In genomic region chr16:32446563-32447138, GRCm38 (mm10) we compare ENCODE assay signal across 30 mouse cellular contexts. TPM values are rescaled to one million over a fixed set of nuclear protein-coding genes. Genes with fewer than 3 reads are reported as not detected.
DNase-seq lines count a peak whose midpoint lies in the region; ATAC-seq lines count a peak whose summit lies in the region.
"Had no signal": no experiment of that assay in that cellular context is flagged by ENCODE, and none has a peak within 500 bp of the region (broad histone marks: within the 10 kb centered on the region; RNA-seq: fewer than 3 reads in every experiment).

No protein-coding gene starts in this region.

- no peak overlapping the region for H3K4me2 ChIP-seq in liver, embryonic 15.5 days
- no peak overlapping the region for H3K4me2 ChIP-seq in intestine, embryonic 16.5 days (ENCODE audit: low read depth, low read length)
- H3K4me2 ChIP-seq: embryonic facial prominence, embryonic 12.5 days; embryonic facial prominence, embryonic 15.5 days; forebrain, embryonic 12.5 days; forebrain, embryonic 15.5 days; heart, embryonic 13.5 days; hindbrain, embryonic 12.5 days; hindbrain, embryonic 15.5 days had no signal

- no peaks in the 10 kb centered on the region for H3K9me3 ChIP-seq in liver, embryonic 15.5 days (replicated peaks)
- no peaks in the 10 kb centered on the region for H3K9me3 ChIP-seq in intestine, embryonic 16.5 days (ENCODE audit: control insufficient read depth, low read length)
- H3K9me3 ChIP-seq: embryonic facial prominence, embryonic 12.5 days; embryonic facial prominence, embryonic 15.5 days; forebrain, embryonic 12.5 days; forebrain, embryonic 15.5 days; heart, embryonic 10.5 days; heart, embryonic 13.5 days; hindbrain, embryonic 12.5 days; hindbrain, embryonic 15.5 days had no signal

- peaks cover 9% of the 10 kb centered on the region for H3K36me3 ChIP-seq in liver, embryonic 15.5 days (replicated peaks)
- H3K36me3 ChIP-seq in intestine, embryonic 16.5 days (ENCODE audit: control insufficient read depth, insufficient read depth, low read length) = no peaks in the 10 kb centered on the region
- H3K36me3 ChIP-seq: embryonic facial prominence, embryonic 15.5 days; forebrain, embryonic 15.5 days had no signal

- peaks cover 90% of the 10 kb centered on the region for H3K4me1 ChIP-seq in liver, embryonic 15.5 days (replicated peaks)
- 0 out of 2 replicates have a peak, but pooled peaks cover 6% of the 10 kb centered on the region for H3K4me1 ChIP-seq in intestine, embryonic 16.5 days (ENCODE audit: control insufficient read depth, insufficient read depth, low read length)
- H3K4me1 ChIP-seq: embryonic facial prominence, embryonic 12.5 days; embryonic facial prominence, embryonic 15.5 days; forebrain, embryonic 12.5 days; forebrain, embryonic 15.5 days; hindbrain, embryonic 12.5 days; hindbrain, embryonic 15.5 days had no signal

- DNase-seq in liver (no peak), MEL-GATA-1-ER (ENCODE audit: extremely low read depth, low read depth) (peak; percentile 30), MN1 (ENCODE audit: low spot score) (no peak)
- DNase-seq: adrenal gland, adult 2 months; adrenal gland, postnatal 14 days; cerebellum, adult 11 months; cerebellum, adult 2 months; cerebellum, adult 9-11 months; cerebellum, postnatal 25 days; gastrocnemius, postnatal 25 days; heart, adult 18-20 months; heart, postnatal 14 days had no signal

- no peaks in the 10 kb centered on the region for H3K27me3 ChIP-seq in liver, embryonic 15.5 days
- H3K27me3 ChIP-seq in intestine, embryonic 16.5 days (replicated peaks; ENCODE audit: control insufficient read depth, insufficient read depth, low read length) = no peaks in the 10 kb centered on the region
- H3K27me3 ChIP-seq: embryonic facial prominence, embryonic 12.5 days; embryonic facial prominence, embryonic 15.5 days; forebrain, embryonic 12.5 days; forebrain, embryonic 15.5 days; heart, embryonic 13.5 days; hindbrain, embryonic 12.5 days; hindbrain, embryonic 15.5 days had no signal

- 57% methylated on average over 2 of the region's 2 CpGs for WGBS in liver, embryonic 15.5 days (ENCODE audit: insufficient replicate concordance)
- WGBS in intestine, embryonic 16.5 days = 64% methylated on average over 2 of the region's 2 CpGs

- H3K4me3 ChIP-seq in liver, embryonic 15.5 days (replicated peaks) = no peak overlapping the region
- no peak overlapping the region for H3K4me3 ChIP-seq in intestine, embryonic 16.5 days (ENCODE audit: low read length)
- H3K4me3 ChIP-seq: embryonic facial prominence, embryonic 12.5 days; embryonic facial prominence, embryonic 15.5 days; forebrain, embryonic 12.5 days; forebrain, embryonic 15.5 days; heart, embryonic 10.5 days; heart, embryonic 13.5 days; hindbrain, embryonic 12.5 days; hindbrain, embryonic 15.5 days had no signal

- H3K27ac ChIP-seq in liver, embryonic 15.5 days (replicated peaks) = 0 out of 2 replicates have a peak overlapping the region, but pooled peaks have one; percentile 29
- peak overlapping the region; percentile 64 for H3K27ac ChIP-seq in intestine, embryonic 16.5 days (ENCODE audit: low read length)
- H3K27ac ChIP-seq: embryonic facial prominence, embryonic 12.5 days; embryonic facial prominence, embryonic 15.5 days; forebrain, embryonic 12.5 days; forebrain, embryonic 15.5 days; heart, embryonic 10.5 days; heart, embryonic 13.5 days; hindbrain, embryonic 12.5 days; hindbrain, embryonic 15.5 days had no signal

- H3K9ac ChIP-seq in liver, embryonic 15.5 days = no peak overlapping the region
- H3K9ac ChIP-seq in intestine, embryonic 16.5 days (ENCODE audit: low read depth, low read length) = no peak overlapping the region
- H3K9ac ChIP-seq: embryonic facial prominence, embryonic 12.5 days; embryonic facial prominence, embryonic 15.5 days; forebrain, embryonic 12.5 days; forebrain, embryonic 15.5 days; heart, embryonic 13.5 days; hindbrain, embryonic 12.5 days; hindbrain, embryonic 15.5 days had no signal

- ATAC-seq in liver, embryonic 15.5 days (ENCODE audit: insufficient read depth) = no peak
- ATAC-seq in intestine, embryonic 16.5 days = peak; percentile 87
- no peak for ATAC-seq in erythroid progenitor cell, adult 5-6 weeks (replicated peaks; ENCODE audit: low FRiP score, poor library complexity, severe bottlenecking)
- ATAC-seq: CD4-positive, CD25-positive, alpha-beta regulatory T cell, adult 4 months; forebrain, embryonic 15.5 days had no signal

RNA-seq across cellular contexts. Expression of gene Pcyt1a, which starts 15.9 kb away (rescaled TPM):
- 38.3 and 39.5 TPM in 2 replicates for polyA plus RNA-seq in liver, embryonic 15.5 days (2015; fragmentation: Nextera tagmentation; extraction: Ambion mirVana)
- polyA plus RNA-seq in intestine, embryonic 16.5 days (2015; fragmentation: Nextera tagmentation; extraction: Ambion mirVana) = 79.9 and 83.0 TPM in 2 replicates
- 162 and 171 TPM in 2 replicates for total RNA-seq in erythroid progenitor cell, adult 5-6 weeks (2015; ENCODE audit: low replicate concordance)
- total RNA-seq in erythroid progenitor cell, adult 5-6 weeks (2017; ENCODE audit: low replicate concordance) = 278 and 335 TPM in 2 replicates

RNA-seq across cellular contexts. Expression of gene Tctex1d2, which starts 27.1 kb away (rescaled TPM):
- 4.6 and 5.0 TPM in 2 replicates for polyA plus RNA-seq in liver, embryonic 15.5 days (2015; fragmentation: Nextera tagmentation; extraction: Ambion mirVana)
- 32.5 and 34.0 TPM in 2 replicates for polyA plus RNA-seq in intestine, embryonic 16.5 days (2015; fragmentation: Nextera tagmentation; extraction: Ambion mirVana)
- 8.6 and 11.3 TPM in 2 replicates for total RNA-seq in erythroid progenitor cell, adult 5-6 weeks (2015; ENCODE audit: low replicate concordance)
- 4.8 and 11.8 TPM in 2 replicates for total RNA-seq in erythroid progenitor cell, adult 5-6 weeks (2017; ENCODE audit: low replicate concordance)

RNA-seq across cellular contexts. Expression of gene Slc51a, which starts 41.0 kb away (rescaled TPM):
- 0.37 and 0.56 TPM in 2 replicates for polyA plus RNA-seq in liver, embryonic 15.5 days (2015; fragmentation: Nextera tagmentation; extraction: Ambion mirVana)
- 157 and 177 TPM in 2 replicates for polyA plus RNA-seq in intestine, embryonic 16.5 days (2015; fragmentation: Nextera tagmentation; extraction: Ambion mirVana)
- total RNA-seq in erythroid progenitor cell, adult 5-6 weeks (2015; ENCODE audit: low replicate concordance) = not detected in 2 replicates
- 0.51 TPM in 1 of 2 replicates, not detected in the other for total RNA-seq in erythroid progenitor cell, adult 5-6 weeks (2017; ENCODE audit: low replicate concordance)
- total RNA-seq: adrenal gland, postnatal 14 days; common myeloid progenitor, adult 5-6 weeks; gastrocnemius, adult 8-10 months; gastrocnemius, postnatal 25 days had no signal
- polyA plus RNA-seq: CD4-positive, CD25-positive, alpha-beta regulatory T cell, adult 4 months; embryonic facial prominence, embryonic 15.5 days had no signal

RNA-seq across cellular contexts. Expression of gene Tm4sf19, which starts 46.3 kb away (rescaled TPM):
- polyA plus RNA-seq in liver, embryonic 15.5 days (2015; fragmentation: Nextera tagmentation; extraction: Ambion mirVana) = not detected in 2 replicates
- not detected in 2 replicates for polyA plus RNA-seq in intestine, embryonic 16.5 days (2015; fragmentation: Nextera tagmentation; extraction: Ambion mirVana)
- not detected in 2 replicates for total RNA-seq in erythroid progenitor cell, adult 5-6 weeks (2015; ENCODE audit: low replicate concordance)
- not detected in 2 replicates for total RNA-seq in erythroid progenitor cell, adult 5-6 weeks (2017; ENCODE audit: low replicate concordance)
- total RNA-seq: adrenal gland, postnatal 14 days; adrenal gland, postnatal 4 days; common myeloid progenitor, adult 5-6 weeks; gastrocnemius, adult 8-10 months; gastrocnemius, postnatal 25 days; heart, adult 18-20 months; heart, postnatal 14 days; hematopoietic stem cell, adult 5-6 weeks had no signal
- polyA plus RNA-seq: C2C12; CD4-positive, CD25-positive, alpha-beta regulatory T cell, adult 4 months; cerebellum, adult 2 months; embryonic facial prominence, embryonic 12.5 days; forebrain, embryonic 12.5 days; forebrain, embryonic 15.5 days; heart, embryonic 10.5 days; heart, embryonic 16.5 days; hindbrain, embryonic 12.5 days; hindbrain, embryonic 15.5 days had no signal

RNA-seq across cellular contexts. Expression of gene Zdhhc19, which starts 49.4 kb away (rescaled TPM):
- not detected in 2 replicates for polyA plus RNA-seq in liver, embryonic 15.5 days (2015; fragmentation: Nextera tagmentation; extraction: Ambion mirVana)
- polyA plus RNA-seq in intestine, embryonic 16.5 days (2015; fragmentation: Nextera tagmentation; extraction: Ambion mirVana) = 2.1 and 3.0 TPM in 2 replicates
- total RNA-seq in erythroid progenitor cell, adult 5-6 weeks (2015; ENCODE audit: low replicate concordance) = not detected in 2 replicates
- total RNA-seq in erythroid progenitor cell, adult 5-6 weeks (2017; ENCODE audit: low replicate concordance) = not detected in 2 replicates
- total RNA-seq: adrenal gland, adult 2 months; adrenal gland, postnatal 14 days; adrenal gland, postnatal 4 days; common myeloid progenitor, adult 5-6 weeks; gastrocnemius, adult 8-10 months; gastrocnemius, postnatal 25 days; heart, adult 18-20 months; heart, postnatal 14 days; hematopoietic stem cell, adult 5-6 weeks had no signal
- polyA plus RNA-seq: adrenal gland, adult 2 months; C2C12; CD4-positive, CD25-positive, alpha-beta regulatory T cell, adult 4 months; cerebellum, adult 2 months; embryonic facial prominence, embryonic 12.5 days; embryonic facial prominence, embryonic 15.5 days; forebrain, embryonic 12.5 days; forebrain, embryonic 15.5 days; heart, embryonic 10.5 days; heart, embryonic 13.5 days; heart, embryonic 16.5 days; hindbrain, embryonic 12.5 days had no signal

Comparison
In these comparisons a context has a peak if more than half of its experiments do, and no peak if none do; other contexts are left out.
1. RNA of gene Slc51a, which starts 41.0 kb away (polyA plus RNA-seq): 157 to 177 TPM in intestine, embryonic 16.5 days; 0.37 to 0.56 TPM in liver, embryonic 15.5 days; every median in the first group is over 100 times any median in the second.